Mouse (Mus musculus): Measurements from ENCODE around the gene Scaf11.

DNA sequence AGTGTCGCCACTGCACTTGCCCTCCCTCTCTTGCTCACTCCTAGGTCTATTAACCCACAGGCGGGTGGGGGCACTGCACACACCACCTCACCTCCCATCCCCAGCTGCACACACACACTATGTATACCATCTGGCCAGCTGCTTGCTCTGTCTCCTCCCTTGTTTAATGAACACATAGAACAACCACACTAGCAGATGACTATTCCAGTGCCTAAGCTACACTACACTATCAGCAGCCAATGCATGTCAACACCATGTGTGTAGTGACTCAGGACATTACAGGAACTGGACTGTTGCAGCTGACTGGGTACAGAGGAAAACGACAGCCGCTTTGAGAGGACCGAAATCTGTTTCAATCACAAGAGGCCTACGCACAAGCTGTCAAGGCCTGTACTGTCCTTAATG lies 51.9 kb downstream of the Scaf11 start:
- TF ChIP-seq CTCF (IDR thresholded peaks at IDR 0.05; ENCODE audit: low read depth) = no peak
- no peak for TF ChIP-seq EP300 (optimal IDR thresholded peaks at IDR 0.05)
